Mouse (Mus musculus) limb, embryonic 11.5 days (tissue): ENCODE data around the gene Rims4. TPM values are rescaled to one million over a fixed set of nuclear protein-coding genes. Genes with fewer than 3 reads are reported as not detected.
A peak's percentile ranks its signal among the peaks of the same experiment; 100 is the strongest.

ENCODE experiments used
- ATAC-seq: fragments of 200-750 bp; cut with Nextera tagmentation; 2 replicates; pipeline ENCODE4 v1.8.0; 2017; ENCODE audit warnings: low read depth; ENCODE audit not compliant: insufficient number of reproducible peaks, low FRiP score, low TSS enrichment
- DNase-seq: peaks from one replicate; pipeline ENCODE4 v3.0.0-alpha.2; 2015; ENCODE audit warnings: low spot score
- H3K27ac ChIP-seq: fragments of 300-500 bp; sonication (generic); replicated peaks from 2 replicates; pipeline ENCODE4 v1.5.1; 2014; ENCODE audit warnings: low read depth, mild to moderate bottlenecking, low read length
- H3K27me3 ChIP-seq: fragments of 300-500 bp; sonication (generic); 2 replicates; pipeline ENCODE4 v1.6.1; 2014; ENCODE audit warnings: mild to moderate bottlenecking, low read length, mixed read lengths; ENCODE audit not compliant: control insufficient read depth, insufficient read depth
- H3K36me3 ChIP-seq: fragments of 300-500 bp; sonication (generic); 2 replicates; pipeline ENCODE4 v1.6.1; 2014; ENCODE audit warnings: mild to moderate bottlenecking, low read length, moderate library complexity, mixed read lengths; ENCODE audit not compliant: control insufficient read depth, insufficient read depth
- H3K4me1 ChIP-seq: fragments of 300-500 bp; sonication (generic); 2 replicates; pipeline ENCODE4 v1.6.1; 2014; ENCODE audit warnings: low read length, mixed read lengths; ENCODE audit not compliant: control insufficient read depth, insufficient read depth
- H3K4me2 ChIP-seq: fragments of 300-500 bp; sonication (generic); 2 replicates; pipeline ENCODE4 v1.6.1; 2014; ENCODE audit warnings: low read depth, mild to moderate bottlenecking, moderate library complexity; ENCODE audit not compliant: severe bottlenecking
- H3K4me3 ChIP-seq: fragments of 300-500 bp; sonication (generic); 2 replicates; pipeline ENCODE4 v1.5.1; 2014; ENCODE audit warnings: low read depth, low read length
- H3K9ac ChIP-seq: fragments of 300-500 bp; sonication (generic); 2 replicates; pipeline ENCODE4 v1.6.1; 2014; ENCODE audit warnings: mild to moderate bottlenecking, low read length
- H3K9me3 ChIP-seq: fragments of 300-500 bp; sonication (generic); 2 replicates; pipeline ENCODE4 v1.6.1; 2016; ENCODE audit warnings: low read length; ENCODE audit not compliant: control insufficient read depth
- WGBS: fragments of 180-500 bp; shearing (Covaris S2); extraction: QIAGEN DNeasy Blood & Tissue Kit; methylation state at CpG from one replicate; pipeline ENCODE4 v1.1.7; 2014; 5-methylcytosine and 5-hydroxymethylcytosine counted together
- polyA plus RNA-seq: library from polyadenylated mRNA; unstranded; fragments of >200 nt; fragmentation: Nextera tagmentation; extraction: Ambion mirVana; gene quantifications from 2 replicates; pipeline ENCODE4 v1.2.1, GENCODE M21; 2014

Rims4 gene
- polyA plus RNA-seq, 1 experiment from 2014 or later: 0.16 TPM

GRCm38 (mm10) chr2:163890586-163890985 lies 27.9 kb downstream of the Rims4 start:
- DNase-seq (no peak), ATAC-seq (no peak)
- Histone ChIP-seq H3K27ac (no peak overlapping the region), H3K27me3 (no peaks in the 10 kb centered on the region), H3K4me3 (no peak overlapping the region), H3K4me1 (no peaks in the 10 kb centered on the region), H3K9me3 (no peaks in the 10 kb centered on the region), H3K4me2 (no peak overlapping the region), H3K9ac (no peak overlapping the region), H3K36me3 (no peaks in the 10 kb centered on the region)
- WGBS: 68% methylated on average over 11 of the region's 11 CpGs

DNA sequence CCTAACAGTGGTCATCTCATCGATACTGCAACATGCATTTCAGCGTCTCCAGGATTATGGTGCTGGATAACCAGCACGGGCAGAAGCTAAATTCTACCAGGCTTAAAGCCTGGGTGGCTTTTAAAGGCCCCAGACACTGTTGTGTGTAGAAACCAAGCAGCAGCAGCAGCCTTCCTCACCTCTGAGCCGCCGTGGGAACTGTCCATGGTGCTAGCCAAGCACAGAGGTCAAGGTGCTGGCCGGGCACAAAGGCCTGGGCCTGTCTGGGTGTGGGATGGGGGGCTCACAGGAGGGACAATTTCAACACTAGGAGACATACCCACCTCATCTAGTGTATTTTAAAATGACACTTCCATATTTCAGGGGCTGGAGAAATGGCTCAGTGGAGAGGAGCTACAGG lies 29.1 kb downstream of the Rims4 start:
- Histone ChIP-seq H3K9me3 (no peaks in the 10 kb centered on the region), H3K4me1 (no peaks in the 10 kb centered on the region), H3K4me2 (no peak overlapping the region), H3K9ac (no peak overlapping the region), H3K27me3 (no peaks in the 10 kb centered on the region), H3K36me3 (no peaks in the 10 kb centered on the region), H3K4me3 (no peak overlapping the region), H3K27ac (no peak overlapping the region)
- no peak for ATAC-seq
- WGBS: 21% methylated on average over 6 of the region's 6 CpGs
- DNase-seq: peak; percentile 85

GRCm38 (mm10) chr2:163882859-163883652 lies 35.4 kb downstream of the Rims4 start:
- Histone ChIP-seq H3K4me3 (no peak overlapping the region), H3K9ac (no peak overlapping the region), H3K27ac (no peak overlapping the region), H3K4me2 (no peak overlapping the region), H3K36me3 (no peaks in the 10 kb centered on the region), H3K4me1 (no peaks in the 10 kb centered on the region), H3K9me3 (no peaks in the 10 kb centered on the region), H3K27me3 (no peaks in the 10 kb centered on the region)
- DNase-seq (no peak), ATAC-seq (no peak)
- 66% methylated on average over 17 of the region's 17 CpGs for WGBS

DNA sequence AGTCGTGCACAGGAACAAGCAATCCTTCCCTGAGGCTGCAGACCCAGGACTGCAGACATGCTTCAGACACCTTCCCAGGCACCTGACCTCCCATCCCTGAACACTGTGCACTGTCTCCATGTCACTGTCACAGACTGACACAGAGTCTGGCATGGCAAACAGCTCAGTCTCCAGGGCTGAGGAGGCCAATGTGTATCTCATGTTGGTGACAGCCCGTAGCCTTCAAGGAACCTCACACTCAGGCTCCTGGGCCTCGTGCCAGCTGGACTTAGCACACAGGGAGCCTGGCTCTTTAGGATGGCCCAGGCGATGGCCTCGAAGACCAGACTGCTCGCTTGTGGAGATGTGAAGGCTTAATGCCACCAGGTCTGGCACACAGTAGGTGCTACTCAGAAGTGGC lies 37.6 kb downstream of the Rims4 start:
- Histone ChIP-seq H3K4me3 (no peak overlapping the region), H3K4me1 (no peaks in the 10 kb centered on the region), H3K36me3 (no peaks in the 10 kb centered on the region), H3K4me2 (no peak overlapping the region), H3K27ac (no peak overlapping the region), H3K9me3 (no peaks in the 10 kb centered on the region), H3K27me3 (no peaks in the 10 kb centered on the region), H3K9ac (no peak overlapping the region)
- DNase-seq (no peak), ATAC-seq (no peak)
- 86% methylated on average over 6 of the region's 6 CpGs for WGBS

GRCm38 (mm10) chr2:163876830-163877498 lies 41.5 kb downstream of the Rims4 start:
- no peak overlapping the region for H3K9ac ChIP-seq
- H3K4me1 ChIP-seq: no peaks in the 10 kb centered on the region
- 73% methylated on average over 14 of the region's 14 CpGs for WGBS
- no peak overlapping the region for H3K4me2 ChIP-seq
- no peaks in the 10 kb centered on the region for H3K36me3 ChIP-seq
- H3K4me3 ChIP-seq: no peak overlapping the region
- no peaks in the 10 kb centered on the region for H3K27me3 ChIP-seq
- no peak overlapping the region for H3K27ac ChIP-seq
- no peak for ATAC-seq
- H3K9me3 ChIP-seq: no peaks in the 10 kb centered on the region
- no peak for DNase-seq

DNA sequence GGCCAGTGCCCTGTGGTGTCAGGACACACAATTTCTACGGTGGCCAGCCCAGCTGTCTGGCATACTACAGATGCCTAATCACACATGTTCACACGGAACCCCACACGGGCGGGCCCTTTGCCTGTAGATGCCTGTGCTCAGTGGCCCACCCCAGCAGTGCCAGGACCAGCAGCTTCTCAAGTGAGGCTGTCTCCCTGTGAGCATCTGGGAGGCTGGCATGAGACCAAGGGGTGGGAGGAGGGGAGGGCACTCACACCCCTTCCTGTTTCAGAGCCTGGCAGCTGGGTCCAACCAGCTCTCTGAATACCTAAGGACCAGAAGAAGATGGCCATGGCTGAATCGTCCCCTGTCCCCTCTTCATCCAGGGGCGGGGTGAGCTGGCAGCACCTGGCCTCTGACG lies 43.0 kb downstream of the Rims4 start:
- H3K9ac ChIP-seq: no peak overlapping the region
- no peaks in the 10 kb centered on the region for H3K36me3 ChIP-seq
- no peak for DNase-seq
- H3K27ac ChIP-seq: no peak overlapping the region
- H3K27me3 ChIP-seq: no peaks in the 10 kb centered on the region
- no peak overlapping the region for H3K4me2 ChIP-seq
- WGBS: 85% methylated on average over 7 of the region's 7 CpGs
- no peaks in the 10 kb centered on the region for H3K9me3 ChIP-seq
- H3K4me1 ChIP-seq: 0 out of 2 replicates have a peak, but pooled peaks cover 2% of the 10 kb centered on the region
- no peak for ATAC-seq
- no peak overlapping the region for H3K4me3 ChIP-seq

DNA sequence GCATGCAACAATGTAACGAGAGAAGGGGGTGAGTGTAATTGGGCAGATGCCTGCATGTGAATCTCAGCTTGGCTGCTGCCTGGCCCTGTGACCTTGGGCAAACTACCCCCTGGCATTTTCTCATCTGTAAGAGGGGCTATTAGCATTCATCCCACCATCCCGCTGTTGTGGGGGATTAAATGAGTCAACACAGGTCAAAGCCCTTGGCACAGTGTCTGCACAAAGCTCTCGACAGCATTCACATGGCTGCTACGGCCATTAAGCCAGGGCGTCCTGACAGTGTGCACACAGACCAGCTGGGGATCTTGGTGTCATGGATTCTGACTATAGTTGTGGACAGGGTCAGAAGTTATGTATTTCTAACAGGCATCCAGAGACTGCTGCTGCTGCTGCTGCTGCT lies 43.6 kb downstream of the Rims4 start:
- H3K36me3 ChIP-seq: no peaks in the 10 kb centered on the region
- ATAC-seq (no peak), DNase-seq (no peak)
- no peak overlapping the region for H3K27ac ChIP-seq
- H3K27me3 ChIP-seq: no peaks in the 10 kb centered on the region
- no peak overlapping the region for H3K4me2 ChIP-seq
- H3K4me1 ChIP-seq: peaks cover 3% of the 10 kb centered on the region; the same call in 1 of the 2 replicates
- H3K4me3 ChIP-seq: no peak overlapping the region
- WGBS: 63% methylated on average over 5 of the region's 5 CpGs
- no peaks in the 10 kb centered on the region for H3K9me3 ChIP-seq
- H3K9ac ChIP-seq: no peak overlapping the region

DNA sequence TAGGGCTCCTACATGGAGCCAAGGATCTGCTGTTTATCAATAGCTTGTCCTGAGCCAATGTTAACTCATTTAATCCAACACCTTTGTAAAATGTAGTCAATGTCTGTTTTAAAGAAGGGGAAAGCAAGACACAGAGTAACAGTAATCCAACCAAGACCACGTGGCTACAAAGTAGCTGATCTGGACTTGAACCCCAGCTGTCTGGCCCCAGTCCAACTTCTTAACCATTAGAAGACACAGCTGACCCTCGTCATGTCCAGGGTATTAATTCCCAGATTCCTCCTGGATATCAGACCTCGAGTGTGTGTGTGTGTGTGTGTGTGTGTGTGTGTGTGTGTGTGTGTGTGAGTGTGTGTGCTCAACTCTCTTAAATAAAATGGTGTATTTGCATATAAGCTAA lies 46.6 kb downstream of the Rims4 start:
- Histone ChIP-seq H3K9me3 (no peaks in the 10 kb centered on the region), H3K4me2 (no peak overlapping the region), H3K27me3 (no peaks in the 10 kb centered on the region), H3K4me1 (peaks cover 3% of the 10 kb centered on the region; the same call in 1 of the 2 replicates), H3K4me3 (no peak overlapping the region), H3K27ac (no peak overlapping the region), H3K9ac (no peak overlapping the region), H3K36me3 (no peaks in the 10 kb centered on the region)
- WGBS: 68% methylated on average over 3 of the region's 3 CpGs
- no peak for DNase-seq
- ATAC-seq: no peak
